Mouse (Mus musculus): Measurements from ENCODE around the gene Schip1.

DNA sequence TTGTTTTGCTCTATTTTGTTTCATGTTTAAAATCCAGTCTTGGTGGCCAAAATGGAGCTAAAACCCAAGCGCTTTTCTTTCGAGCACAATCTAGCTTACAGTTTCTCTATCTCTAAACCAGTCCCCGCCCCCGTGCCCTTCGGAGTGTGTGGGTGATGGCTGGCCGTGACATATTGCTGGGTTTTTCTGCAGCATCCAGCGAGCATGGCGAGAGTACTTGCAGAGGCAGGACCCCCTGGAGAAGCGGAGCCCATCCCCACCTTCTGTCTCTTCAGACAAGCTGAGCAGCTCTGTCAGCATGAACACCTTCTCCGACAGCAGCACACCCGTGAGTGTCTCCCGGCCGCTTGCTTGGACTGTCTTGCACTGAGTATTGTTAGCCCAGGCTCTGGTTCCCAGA is 9.5 kb upstream of the Schip1 start:
- TF ChIP-seq CTCF (IDR thresholded peaks at IDR 0.05; ENCODE audit: low read depth), result no peak
- no peak for TF ChIP-seq EP300 (optimal IDR thresholded peaks at IDR 0.05)

All from stomach, postnatal 0 days (tissue).